Mouse (Mus musculus) myocyte (in vitro differentiated cells): Measurements from ENCODE around the gene Atxn2.

Source experiments
- E2F4 ChIP-seq: IDR thresholded peaks from one replicate; pipeline ENCODE4 v1.6.1; 2011; ENCODE audit warnings: mild to moderate bottlenecking, control low read depth, moderate library complexity; ENCODE audit not compliant: insufficient read depth
- MAX ChIP-seq: IDR thresholded peaks from one replicate; pipeline ENCODE4 v1.6.1; 2011; ENCODE audit warnings: low read depth, mild to moderate bottlenecking, control low read depth
- MYOG ChIP-seq, 3 experiments: IDR thresholded peaks; one replicate each; pipeline ENCODE4 v1.6.1; 2011; ENCODE audit warnings: control low read depth in 2 of 3, low read depth in 2 of 3, mild to moderate bottlenecking in 2 of 3; ENCODE audit not compliant: insufficient read length in 2 of 3, control insufficient read depth in 1 of 3, insufficient read depth in 1 of 3
- POLR2A ChIP-seq: IDR thresholded peaks from one replicate; pipeline ENCODE4 v1.6.1; 2011; ENCODE audit warnings: low read depth, mild to moderate bottlenecking, control low read depth, moderate library complexity; ENCODE audit not compliant: insufficient read length
- POLR2AphosphoS2 ChIP-seq: IDR thresholded peaks from one replicate; pipeline ENCODE4 v1.6.1; 2011; ENCODE audit warnings: low read depth, control low read depth; ENCODE audit not compliant: insufficient read length
- TCF12 ChIP-seq: IDR thresholded peaks from one replicate; pipeline ENCODE4 v1.6.1; 2011; ENCODE audit warnings: mild to moderate bottlenecking, control low read depth; ENCODE audit not compliant: poor library complexity, insufficient read depth, severe bottlenecking
- TCF3 ChIP-seq: IDR thresholded peaks from one replicate; pipeline ENCODE4 v1.6.1; 2011; ENCODE audit warnings: low read depth, control low read depth; ENCODE audit not compliant: insufficient read length

DNA sequence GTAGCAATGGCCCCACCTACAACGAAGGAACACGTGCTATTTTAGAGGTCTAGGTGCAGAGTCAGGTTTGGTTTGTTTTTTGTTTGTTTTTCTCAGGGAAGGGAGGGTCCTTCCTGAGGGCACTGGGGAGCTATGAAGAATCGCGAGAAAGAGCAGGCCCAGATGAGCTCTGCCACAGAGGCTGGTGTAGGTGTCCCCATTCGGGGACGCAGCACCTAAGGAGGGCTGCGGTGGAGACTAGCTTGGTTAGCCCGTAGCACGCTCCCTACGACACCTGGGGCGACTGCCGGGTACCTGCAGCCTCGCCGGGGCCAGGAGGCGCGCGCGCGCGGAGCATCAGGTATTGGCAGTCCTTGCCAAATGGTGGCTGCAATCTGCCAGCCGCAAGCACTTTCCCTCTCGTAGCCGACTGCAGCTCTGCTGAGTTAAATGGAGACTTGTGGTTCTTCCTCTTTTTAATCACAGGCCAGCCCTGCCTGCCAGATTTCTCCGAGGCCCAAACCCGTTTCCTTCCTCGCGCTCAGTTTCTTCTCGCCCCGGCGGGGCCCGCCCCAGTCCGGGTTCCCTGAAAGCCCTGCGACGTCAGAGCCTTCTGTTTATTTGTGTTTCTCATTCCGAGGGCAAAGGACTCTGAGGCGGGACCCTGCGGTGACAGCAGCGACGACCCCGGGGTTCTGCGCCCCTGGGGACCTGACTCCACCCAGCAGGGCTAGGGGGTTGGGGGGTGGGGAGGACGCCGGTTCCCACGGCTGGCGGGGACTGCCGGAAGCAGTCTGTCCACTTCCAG, 127.4 kb downstream of the Atxn2 start:
- no peak for TF ChIP-seq TCF3
- TF ChIP-seq POLR2AphosphoS2 = no peak
- TF ChIP-seq POLR2A = no peak
- no peak for TF ChIP-seq MYOG (IDR thresholded peaks at IDR 0.05; ENCODE audit: control insufficient read depth in 1 of 3, insufficient read depth in 1 of 3, insufficient read length in 2 of 3, low read depth in 2 of 3)
- no peak for TF ChIP-seq E2F4
- TF ChIP-seq TCF12 = no peak
- no peak for TF ChIP-seq MAX
